Mouse (Mus musculus): ENCODE measurements at regions not wholly inside any gene's neighbourhood (a gene's known extent, or its start where the extent isn't known, plus 50 kb on each side); places are given as distances from the start of the nearest gene placed in this dataset.

DNA sequence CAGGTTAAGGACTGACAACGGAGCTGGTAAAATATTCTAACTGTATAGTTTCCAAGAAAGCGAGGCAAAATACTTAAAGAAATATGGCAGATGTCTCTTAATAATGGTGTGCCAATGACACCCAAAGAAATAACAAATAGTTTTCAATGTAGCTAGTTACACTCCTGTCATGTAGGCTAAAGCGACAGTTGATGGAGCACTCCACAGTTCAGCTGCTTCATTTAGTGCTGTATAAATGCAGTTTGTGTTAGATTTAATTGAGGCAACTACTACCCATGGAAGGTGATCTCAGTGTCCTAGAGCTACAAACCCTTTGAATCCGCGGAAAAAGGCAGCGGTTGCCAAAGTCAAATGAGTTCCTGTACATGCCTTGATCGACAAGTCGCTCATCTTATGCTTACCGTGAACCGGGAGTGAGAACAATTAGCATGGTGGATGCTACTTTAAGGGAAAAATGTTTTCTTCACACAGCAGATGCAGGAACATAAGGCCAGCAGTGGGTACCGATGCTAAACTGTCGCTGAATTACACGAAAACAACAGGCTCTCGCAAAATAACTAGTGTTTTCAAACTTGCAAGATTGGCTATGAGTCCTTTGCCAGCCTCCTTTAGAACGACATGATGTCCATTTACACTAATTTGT, 961.4 kb downstream of the Mat2b start:
- DNase-seq (ENCODE audit: low spot score) = no peak

DNA sequence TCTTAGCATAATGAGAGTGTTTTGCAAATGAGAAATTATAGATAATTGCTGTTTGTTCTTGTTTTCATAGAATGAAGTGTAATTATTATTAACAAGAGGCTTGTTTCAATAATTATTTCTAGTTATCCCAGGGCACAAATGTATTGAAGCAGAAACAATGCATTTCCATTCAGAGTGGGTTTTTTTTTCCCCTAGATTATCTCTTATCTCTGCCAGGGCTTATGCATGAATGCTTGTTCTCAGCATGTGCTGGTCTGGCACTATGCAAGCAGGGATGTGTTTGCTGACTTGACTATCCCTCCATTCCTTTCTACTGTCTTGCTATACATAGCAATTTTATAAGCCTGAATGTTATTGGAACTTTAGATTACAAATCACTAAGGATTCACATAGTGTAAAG, 971.4 kb downstream of the Mat2b start:
- DNase-seq (ENCODE audit: low spot score) = no peak

DNA sequence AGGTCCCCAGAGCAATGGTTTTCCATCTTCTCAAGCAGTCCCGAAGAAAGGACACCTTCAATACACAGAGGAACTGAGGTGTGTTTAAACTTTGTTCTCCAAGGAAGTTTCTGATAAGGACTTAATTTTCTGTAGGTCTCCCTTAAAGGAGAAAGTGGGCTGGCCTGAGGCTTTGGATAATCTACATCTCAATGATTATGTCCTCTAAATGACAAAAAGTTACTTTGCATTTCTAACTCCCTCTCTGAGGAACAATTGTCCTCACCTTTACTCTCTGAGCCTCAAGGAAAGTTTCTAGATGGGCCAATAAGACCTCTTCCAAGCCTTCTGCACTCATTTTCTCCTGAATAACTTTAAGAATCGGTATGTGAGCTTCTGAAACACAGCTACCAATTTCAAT, 1016.5 kb downstream of the Mat2b start:
- no peak for DNase-seq (ENCODE audit: low spot score)

DNA sequence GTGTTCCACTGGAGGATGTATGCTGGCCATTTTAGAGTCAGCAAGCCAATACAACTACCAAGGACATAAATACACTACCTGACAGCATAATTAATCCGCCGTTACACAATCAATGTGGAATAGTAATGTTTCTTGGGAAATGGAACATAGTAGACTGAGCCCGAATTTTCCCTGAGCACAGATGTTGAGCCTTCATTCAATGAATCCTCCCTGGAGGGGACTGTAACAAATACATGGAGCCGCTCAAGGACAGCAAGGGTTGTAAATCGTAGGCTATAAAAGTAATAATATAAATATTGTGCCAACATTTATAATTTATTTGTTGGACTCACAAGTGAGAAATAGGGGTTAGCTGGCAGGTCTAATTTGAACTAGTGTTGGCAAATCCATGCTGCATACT, 1041.4 kb downstream of the Mat2b start:
- DNase-seq (ENCODE audit: low spot score) = no peak

DNA sequence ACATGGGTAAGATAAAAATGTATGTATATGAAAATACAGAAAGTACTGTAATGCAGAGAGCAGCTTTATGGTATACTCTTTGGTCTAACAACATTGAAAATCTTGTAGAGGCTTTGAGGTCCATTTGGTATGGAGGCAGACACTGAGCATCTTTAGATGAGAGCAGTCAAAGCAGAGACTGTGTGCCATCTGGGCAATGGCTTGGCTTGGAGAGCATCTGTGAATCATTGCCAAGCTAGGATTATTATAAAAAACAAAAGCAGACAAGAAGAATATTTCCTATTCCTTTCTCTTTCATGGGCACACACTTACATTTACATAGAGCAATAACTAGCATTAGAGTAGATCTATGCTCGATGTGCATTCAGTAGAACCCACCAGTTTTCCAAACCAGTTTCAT, 1075.6 kb downstream of the Mat2b start:
- DNase-seq (ENCODE audit: low spot score) = no peak

DNA sequence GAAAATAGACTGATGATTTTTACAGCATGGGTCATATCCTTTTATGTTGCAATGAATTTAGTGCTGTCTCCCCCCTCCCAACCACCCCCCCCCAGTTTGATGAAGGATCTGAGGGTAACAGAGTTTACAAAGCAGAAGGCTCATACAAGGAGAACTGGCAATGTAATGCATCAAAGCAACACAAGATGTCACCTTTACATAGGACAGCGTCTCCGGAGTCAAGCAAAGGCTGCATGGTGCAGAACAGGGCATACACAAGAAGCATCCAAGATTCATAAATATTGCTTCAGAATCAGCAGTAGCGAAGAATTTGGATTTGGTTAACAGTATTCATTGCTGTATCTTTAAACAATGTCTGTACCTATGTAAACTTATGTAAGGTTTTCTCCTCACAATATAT, 1079.2 kb downstream of the Mat2b start:
- no peak for DNase-seq (ENCODE audit: low spot score)

DNA sequence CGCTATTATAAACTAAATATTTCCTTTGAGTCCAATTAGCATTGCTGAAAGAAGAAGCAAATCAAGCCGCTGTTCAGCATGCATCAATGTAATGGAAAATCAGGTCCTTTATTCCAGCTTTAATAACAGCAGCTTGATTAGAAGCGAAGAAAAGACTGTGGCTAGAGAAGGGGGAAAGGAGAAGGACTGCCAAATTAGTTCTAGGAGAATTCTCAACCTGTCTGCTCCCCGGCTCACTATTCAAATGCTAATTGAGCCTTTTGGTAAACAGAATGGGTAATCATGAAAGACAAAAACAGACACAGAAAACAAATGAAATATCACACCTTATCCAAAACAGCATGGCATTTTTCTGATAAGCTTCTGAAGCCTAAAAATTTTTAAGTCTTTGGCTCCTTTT, 1098.5 kb downstream of the Mat2b start:
- DNase-seq (ENCODE audit: low spot score) = no peak

DNA sequence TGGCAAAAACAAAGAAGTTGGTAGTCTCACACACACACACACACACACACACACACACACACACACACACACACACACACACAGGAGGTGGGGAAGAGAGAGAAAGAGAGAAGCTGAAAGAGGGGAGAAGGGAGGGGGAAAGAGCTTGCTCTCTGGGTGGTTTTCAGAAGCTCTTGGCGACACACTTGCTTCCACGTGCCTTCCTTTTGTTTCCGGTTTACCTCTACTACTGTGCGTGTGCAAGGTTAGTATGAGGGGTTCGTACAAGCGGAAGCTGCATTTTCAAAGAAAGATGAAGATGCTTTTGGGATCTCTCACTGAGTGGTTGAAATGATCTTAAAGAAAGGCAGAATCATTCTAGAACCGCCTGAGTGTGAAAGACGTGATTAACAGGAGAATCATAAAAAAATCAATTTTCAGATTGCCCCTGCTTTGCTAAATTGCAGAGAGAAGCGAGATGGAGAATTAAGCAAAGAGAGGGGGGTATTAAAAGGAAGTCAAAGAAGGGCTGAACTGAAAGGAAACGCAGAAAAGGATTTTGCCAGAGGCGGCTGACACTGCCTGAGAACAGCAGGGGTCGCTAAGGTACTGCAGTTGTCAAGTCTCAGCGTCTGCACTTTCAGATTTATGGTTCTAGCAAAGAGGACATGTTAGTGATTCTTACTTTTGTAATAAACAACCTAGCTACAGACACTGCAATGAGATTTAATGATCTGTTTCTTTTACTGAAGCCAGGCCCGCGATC, 1106.2 kb downstream of the Mat2b start:
- DNase-seq (ENCODE audit: low spot score) = peak; percentile 1

DNA sequence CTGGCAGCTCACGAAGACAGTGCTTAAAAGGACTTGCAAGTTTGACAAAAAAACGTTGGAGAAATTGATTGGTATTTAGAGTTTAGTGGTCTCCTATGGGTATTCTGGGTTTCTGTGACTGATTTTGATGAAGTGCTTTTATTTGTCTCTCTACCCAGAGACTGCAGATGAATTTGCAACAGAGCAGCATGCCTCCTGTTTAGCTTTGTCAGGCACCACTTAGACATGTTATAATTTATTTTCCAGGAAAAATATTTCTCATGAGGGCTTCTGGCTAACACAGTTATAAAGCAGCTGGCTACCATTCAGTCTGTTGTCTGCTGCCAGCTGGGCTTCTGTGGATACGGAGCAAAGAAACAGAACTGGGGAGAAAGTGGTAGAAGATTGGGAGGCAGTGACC, 1136.7 kb downstream of the Mat2b start:
- no peak for DNase-seq (ENCODE audit: low spot score)

DNA sequence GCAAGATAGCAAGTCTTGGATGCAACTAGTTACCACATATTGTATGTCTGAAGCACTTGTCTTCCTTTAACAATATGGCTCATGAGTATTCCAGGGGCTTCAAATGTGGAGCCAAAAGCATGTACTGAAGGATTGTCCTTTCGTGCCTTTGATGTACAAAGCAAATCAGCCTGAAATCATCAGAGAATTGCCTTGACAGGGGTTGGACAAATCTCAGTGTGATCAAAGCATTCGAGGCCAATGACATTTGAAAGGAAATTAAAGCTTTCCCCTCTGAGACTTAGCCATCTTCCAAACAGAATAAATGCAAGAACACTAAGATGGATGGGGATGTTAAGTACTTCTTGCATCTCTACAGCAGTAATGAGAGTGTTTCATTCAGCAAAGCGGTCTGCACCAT, 1144.9 kb downstream of the Mat2b start:
- DNase-seq (ENCODE audit: low spot score) = no peak

DNA sequence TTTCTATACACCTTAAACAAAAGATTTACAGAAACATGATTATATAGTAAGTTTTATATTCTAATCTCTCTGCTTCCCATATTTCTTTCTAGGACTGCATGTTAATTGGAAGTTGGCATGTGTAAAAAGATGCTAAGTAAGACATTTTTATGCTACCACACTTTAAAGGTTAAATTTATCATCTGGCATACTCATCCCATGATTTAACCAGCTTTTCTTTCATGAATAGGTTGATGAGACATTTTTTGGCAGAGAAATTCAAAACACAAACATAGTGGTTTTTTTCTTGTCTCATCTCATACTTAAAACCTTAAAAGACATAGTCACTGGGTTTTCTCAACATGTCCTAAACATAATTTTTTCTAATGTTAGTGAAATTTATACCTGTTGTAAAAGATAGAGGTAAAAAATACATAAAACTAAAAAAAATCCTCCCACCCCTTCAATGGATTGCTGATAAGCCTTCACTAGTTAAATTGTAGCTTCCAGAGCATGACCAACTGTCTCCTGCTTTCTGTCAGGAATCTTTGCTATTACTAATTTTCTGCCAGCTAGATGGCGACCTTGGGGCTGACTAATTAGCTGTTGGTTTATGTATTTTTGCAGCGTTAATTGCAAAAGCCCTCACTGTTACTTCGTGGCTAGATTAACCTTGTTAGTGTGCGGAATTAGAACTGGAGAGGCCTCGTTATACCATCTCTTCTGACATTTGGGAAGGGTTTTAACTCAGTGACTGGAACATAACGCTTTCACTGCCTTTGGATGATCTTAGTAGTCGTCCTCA, 1169.9 kb downstream of the Mat2b start:
- DNase-seq (ENCODE audit: low spot score) = no peak

DNA sequence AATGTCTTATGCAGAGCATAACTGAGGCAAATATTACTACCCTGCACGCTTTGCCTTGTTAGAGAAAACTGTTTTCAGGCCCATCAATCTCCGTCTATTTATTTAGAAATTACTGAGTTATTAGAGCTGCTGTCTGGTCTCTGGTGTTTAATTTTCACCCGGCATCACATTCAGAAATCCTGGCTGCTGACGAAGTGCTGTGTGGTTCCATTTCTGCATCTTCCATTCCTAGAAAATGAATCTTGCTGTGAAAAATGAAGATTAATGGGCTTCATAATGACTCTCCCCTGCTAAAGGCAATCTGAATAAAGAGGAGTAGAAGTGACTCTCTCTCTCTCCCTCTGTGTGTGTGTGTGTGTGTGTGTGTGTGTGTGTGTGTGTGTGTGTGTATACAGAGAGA, 1199.8 kb downstream of the Mat2b start:
- no peak for DNase-seq (ENCODE audit: low spot score)

DNA sequence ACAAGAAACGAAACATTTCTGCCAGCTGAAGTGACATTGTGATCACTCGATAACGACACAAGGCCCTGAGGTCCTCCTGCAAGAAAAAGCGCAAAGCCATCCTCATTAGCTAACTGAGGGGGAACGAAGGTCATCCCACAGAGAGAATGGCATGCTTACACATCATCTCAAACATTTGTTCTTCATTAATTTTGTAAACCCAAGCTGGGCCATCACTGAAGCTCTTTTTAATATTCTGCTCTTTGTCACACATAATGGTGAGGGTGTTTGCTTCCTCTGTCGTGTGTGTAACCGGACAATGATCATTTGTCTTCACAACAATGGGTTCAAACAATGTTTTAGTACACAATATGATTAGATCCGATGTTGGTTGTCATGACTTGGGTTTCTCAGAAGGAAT, 1217.9 kb downstream of the Mat2b start:
- DNase-seq (ENCODE audit: low spot score) = no peak

DNA sequence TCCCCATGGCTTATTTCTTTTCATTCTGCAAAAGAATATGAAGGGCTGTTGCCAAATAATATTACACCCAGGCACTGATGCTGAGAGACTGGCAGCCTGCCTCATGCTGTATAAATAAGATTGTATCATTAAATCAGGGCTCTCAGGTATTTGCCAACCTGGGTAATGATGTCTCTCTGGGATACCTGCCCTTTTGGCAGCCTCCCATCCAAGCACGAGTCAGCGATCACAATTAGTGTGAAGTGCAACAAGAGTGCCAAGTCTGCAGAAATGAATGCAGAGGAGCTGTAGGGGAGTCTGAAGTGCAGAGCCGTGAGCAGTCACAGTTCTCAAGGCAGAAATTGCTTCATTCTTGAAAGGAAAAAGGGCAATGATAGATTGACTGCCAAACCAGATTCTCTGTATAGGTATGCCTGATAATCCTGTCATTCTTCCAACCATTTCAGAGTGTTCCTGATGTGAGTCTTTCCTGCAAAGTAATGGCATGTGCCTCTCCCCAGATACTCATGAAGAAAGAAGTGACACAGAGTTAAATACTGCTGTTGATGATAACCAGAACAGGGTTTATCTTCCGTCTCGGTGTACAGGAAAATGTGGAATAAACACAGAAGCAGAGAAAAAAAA, 1241.6 kb downstream of the Mat2b start:
- no peak for DNase-seq (ENCODE audit: low spot score)

DNA sequence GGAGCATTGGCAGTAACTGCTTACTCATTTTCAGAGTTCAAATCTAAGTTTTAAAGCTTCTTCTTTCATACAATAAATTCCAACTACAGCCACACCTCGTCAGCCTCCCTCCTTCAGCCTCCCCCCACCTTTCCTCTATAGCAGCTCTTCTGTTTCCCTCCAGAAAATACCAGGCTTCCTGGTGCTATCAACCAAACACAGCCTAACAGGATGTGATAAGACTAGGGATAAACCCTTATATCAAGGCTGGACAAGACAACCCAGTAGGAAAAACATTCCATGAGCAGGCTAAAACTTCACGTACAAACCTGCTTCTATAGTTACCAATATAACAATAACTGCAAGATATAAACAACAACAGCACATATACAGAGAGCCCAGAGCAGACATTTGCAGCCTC, 1248.6 kb downstream of the Mat2b start:
- DNase-seq (ENCODE audit: low spot score) = no peak

DNA sequence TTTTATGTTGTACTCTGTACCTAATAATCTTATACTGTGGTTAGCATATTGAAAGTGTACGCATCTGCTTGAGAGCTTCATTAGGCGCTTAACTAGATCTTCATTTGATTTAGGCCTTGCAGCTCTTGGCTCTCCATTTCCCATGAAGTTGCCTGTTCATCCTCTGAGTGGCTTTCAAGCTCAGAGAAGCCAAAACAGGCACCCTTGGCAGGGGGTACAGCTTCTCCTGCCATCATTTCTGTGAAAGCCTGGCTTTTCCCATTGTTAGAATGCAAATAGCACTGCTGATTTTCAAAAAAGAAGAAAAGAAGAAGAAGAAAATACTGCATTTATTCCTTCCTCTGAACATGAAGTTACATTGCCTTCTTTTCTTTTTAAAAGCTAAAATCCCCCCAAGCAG, 1283.3 kb downstream of the Mat2b start:
- no peak for DNase-seq (ENCODE audit: low spot score)

DNA sequence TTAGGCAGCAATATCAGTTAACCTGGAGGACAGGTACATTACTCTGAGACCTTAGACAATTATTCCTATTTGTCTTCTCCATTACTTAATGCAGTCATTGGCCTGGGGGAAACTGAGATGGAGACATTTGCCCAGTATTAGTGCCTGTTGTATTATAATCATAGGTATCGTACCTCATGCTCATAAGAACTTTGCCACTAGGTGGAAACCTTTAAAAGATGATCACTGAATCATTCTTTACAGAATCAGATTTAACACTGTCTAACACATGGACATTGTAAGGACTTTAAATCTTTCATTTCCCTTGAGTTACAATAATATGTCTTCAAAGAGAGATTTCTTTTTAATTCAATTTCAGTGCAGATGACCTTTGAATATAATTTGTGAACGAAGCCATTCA, 1283.8 kb downstream of the Mat2b start:
- DNase-seq (ENCODE audit: low spot score) = no peak

DNA sequence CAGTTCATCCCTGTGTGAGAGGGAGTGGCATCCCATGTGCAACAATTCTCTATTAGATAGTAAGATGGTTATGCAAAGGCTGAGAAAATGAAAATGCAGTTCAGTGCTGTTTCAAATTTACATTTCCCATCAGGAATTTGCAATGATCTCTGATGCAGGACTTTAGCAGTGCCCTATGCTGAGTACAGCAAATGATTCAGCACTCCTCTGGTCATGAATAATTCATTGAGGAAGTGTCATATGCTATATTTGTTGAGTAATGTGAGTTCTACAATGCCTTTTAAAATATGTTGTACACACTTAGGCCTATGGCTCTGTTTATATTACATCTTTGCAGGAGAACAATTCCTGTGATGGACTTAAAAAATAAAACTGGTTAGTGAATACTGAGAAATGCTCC, 1330.2 kb downstream of the Mat2b start:
- DNase-seq (ENCODE audit: low spot score) = no peak

DNA sequence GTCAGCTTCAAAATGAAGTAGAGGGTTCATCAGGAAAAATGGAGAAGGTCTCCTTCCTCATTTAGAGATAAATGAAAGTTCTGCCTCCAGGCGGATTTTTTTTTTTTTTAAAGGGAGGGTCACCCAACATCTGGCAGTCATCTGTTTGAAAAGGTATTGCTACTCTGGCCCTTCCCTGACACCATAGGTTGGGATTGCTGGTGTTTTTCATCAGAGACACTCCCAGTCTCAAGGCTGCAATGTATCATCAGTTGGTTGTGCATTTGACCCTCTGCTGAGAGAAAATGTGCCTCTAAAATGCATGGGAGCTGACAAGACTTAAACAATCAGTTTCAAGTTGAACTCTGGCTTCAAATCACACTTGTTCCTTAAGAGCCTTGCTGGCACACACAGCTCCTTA, 1344.4 kb downstream of the Mat2b start:
- DNase-seq (ENCODE audit: low spot score) = no peak
